Mouse (Mus musculus): ENCODE results near the gene Nek10.

DNA sequence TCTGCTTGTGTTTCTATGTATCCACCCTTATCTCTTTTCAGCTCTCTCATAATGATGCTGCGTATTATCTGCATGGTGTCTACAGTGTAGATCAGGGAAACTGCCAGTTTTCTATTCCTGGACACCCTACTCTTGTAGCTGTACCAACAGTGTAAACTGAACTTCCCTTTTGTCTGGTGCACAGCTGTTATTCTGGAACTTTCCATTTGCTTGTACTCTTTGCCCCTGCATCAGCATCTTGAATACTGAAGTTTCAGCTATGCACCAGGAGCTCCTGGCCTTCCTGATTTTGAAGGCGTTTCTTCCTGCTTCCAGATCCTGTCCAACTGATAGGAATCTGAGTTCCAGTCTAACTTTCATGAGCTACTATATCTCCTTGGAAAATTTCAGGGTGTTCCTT is 66.0 kb downstream of the Nek10 start:
- TF ChIP-seq CTCF (IDR thresholded peaks at IDR 0.05; ENCODE audit: borderline replicate concordance, control insufficient read depth, extremely low read depth, insufficient read depth, low read length, poor library complexity) (no peak), POLR2A (IDR thresholded peaks at IDR 0.05; ENCODE audit: control insufficient read depth, extremely low read depth, insufficient read depth, low read length, poor library complexity) (no peak)

All from thymus, adult 2 months (tissue).